Mouse (Mus musculus): ENCODE results near the gene Cstf3. TPM values are rescaled to one million over a fixed set of nuclear protein-coding genes. Genes with fewer than 3 reads are reported as not detected.

The Cstf3 gene
- polyA plus RNA-seq, 1 experiment from 2014 or later = 49.1 TPM

DNA sequence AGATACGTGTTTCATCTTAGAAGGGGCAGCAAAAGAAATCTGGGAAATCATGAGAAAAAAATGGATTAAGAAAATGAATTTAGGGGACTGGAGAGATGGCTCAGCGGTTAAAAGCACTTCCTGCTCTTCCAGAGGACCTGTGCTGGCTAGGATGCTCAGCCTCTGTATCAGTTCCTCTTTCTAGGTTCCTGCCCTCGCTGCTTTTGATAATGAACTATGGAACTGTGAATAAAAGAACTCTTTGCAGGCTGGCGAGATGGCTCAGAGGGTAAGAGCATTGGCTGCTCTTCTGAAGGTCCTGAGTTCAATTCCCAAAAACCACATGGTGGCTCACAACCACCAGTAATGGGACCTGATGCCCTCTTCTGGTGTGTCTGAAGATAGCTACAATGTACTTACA lies 100.4 kb downstream of the Cstf3 start:
- Histone ChIP-seq H3K4me3 (ENCODE audit: low read length) (no peak overlapping the region), H3K9ac (ENCODE audit: low read depth, low read length) (no peak overlapping the region), H3K36me3 (ENCODE audit: control insufficient read depth, insufficient read depth, low read length) (no peaks in the 10 kb centered on the region), H3K4me2 (ENCODE audit: low read depth, low read length) (no peak overlapping the region), H3K27me3 (replicated peaks; ENCODE audit: control insufficient read depth, insufficient read depth, low read length) (no peaks in the 10 kb centered on the region), H3K27ac (ENCODE audit: low read length) (no peak overlapping the region), H3K4me1 (ENCODE audit: control insufficient read depth, insufficient read depth, low read length) (no peaks in the 10 kb centered on the region), H3K9me3 (ENCODE audit: control insufficient read depth, low read length) (no peaks in the 10 kb centered on the region)
- ATAC-seq = no peak
- 84% methylated on average over 4 of the region's 4 CpGs for WGBS

DNA sequence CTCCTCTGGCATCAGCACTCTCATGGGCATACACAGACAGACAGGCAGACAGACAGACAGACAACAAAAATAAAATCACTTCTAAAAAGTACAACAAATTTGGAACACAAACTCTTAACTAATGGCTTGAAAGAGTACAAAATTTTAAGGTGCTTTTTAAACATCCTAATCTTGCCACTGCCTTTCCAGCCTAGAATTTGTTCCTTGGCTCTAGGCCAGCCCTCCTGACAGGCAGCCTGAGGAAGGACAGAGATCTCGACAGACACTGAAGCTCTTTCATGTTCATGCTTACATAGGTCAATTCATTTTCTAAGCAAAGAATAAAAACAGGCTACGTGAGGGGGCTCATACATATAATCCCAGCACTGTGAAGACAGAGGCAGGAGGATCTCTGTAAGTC lies 102.2 kb downstream of the Cstf3 start:
- Histone ChIP-seq H3K4me2 (ENCODE audit: low read depth, low read length) (no peak overlapping the region), H3K4me3 (ENCODE audit: low read length) (no peak overlapping the region), H3K27ac (ENCODE audit: low read length) (no peak overlapping the region), H3K9me3 (ENCODE audit: control insufficient read depth, low read length) (no peaks in the 10 kb centered on the region), H3K27me3 (replicated peaks; ENCODE audit: control insufficient read depth, insufficient read depth, low read length) (no peaks in the 10 kb centered on the region), H3K4me1 (ENCODE audit: control insufficient read depth, insufficient read depth, low read length) (no peaks in the 10 kb centered on the region), H3K9ac (ENCODE audit: low read depth, low read length) (no peak overlapping the region), H3K36me3 (ENCODE audit: control insufficient read depth, insufficient read depth, low read length) (no peaks in the 10 kb centered on the region)
- 40% methylated on average over 2 of the region's 2 CpGs for WGBS
- no peak for ATAC-seq

DNA sequence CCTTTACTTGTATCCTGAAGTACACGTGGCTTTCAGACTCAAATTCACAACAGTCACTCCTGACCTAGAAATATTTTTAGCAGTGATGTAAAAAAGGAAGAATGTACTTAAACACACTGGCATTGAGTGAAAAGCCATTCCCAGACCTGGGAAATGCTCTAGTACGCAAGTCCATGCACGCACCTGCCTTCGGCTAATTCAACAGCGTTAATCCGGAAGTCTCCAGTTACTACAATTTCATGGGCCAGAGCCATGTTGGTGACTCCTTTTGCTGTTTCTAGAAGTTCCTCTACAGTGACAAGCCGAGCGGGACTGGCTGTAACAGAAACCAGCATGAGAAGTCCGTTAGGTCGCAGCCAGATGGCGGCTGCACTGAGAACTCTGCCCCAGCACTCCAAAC lies 109.3 kb downstream of the Cstf3 start:
- no peaks in the 10 kb centered on the region; the same call in 1 of the 2 replicates for H3K36me3 ChIP-seq (ENCODE audit: control insufficient read depth, insufficient read depth, low read length)
- H3K27me3 ChIP-seq (replicated peaks; ENCODE audit: control insufficient read depth, insufficient read depth, low read length) = no peaks in the 10 kb centered on the region
- 87% methylated on average over 11 of the region's 11 CpGs for WGBS
- H3K9me3 ChIP-seq (ENCODE audit: control insufficient read depth, low read length) = no peaks in the 10 kb centered on the region
- no peak overlapping the region for H3K4me3 ChIP-seq (ENCODE audit: low read length)
- no peak overlapping the region for H3K27ac ChIP-seq (ENCODE audit: low read length)
- no peak for ATAC-seq
- no peaks in the 10 kb centered on the region for H3K4me1 ChIP-seq (ENCODE audit: control insufficient read depth, insufficient read depth, low read length)
- no peak overlapping the region for H3K9ac ChIP-seq (ENCODE audit: low read depth, low read length)
- no peak overlapping the region for H3K4me2 ChIP-seq (ENCODE audit: low read depth, low read length)

- no peaks in the 10 kb centered on the region; the same call in 1 of the 2 replicates for H3K36me3 ChIP-seq (ENCODE audit: control insufficient read depth, insufficient read depth, low read length)
- no peaks in the 10 kb centered on the region for H3K9me3 ChIP-seq (ENCODE audit: control insufficient read depth, low read length)
- H3K27me3 ChIP-seq (replicated peaks; ENCODE audit: control insufficient read depth, insufficient read depth, low read length) = no peaks in the 10 kb centered on the region
- H3K4me2 ChIP-seq (ENCODE audit: low read depth, low read length) = no peak overlapping the region
- H3K9ac ChIP-seq (ENCODE audit: low read depth, low read length) = no peak overlapping the region
- H3K4me1 ChIP-seq (ENCODE audit: control insufficient read depth, insufficient read depth, low read length) = 0 out of 2 replicates have a peak, but pooled peaks cover 3% of the 10 kb centered on the region
- no peak overlapping the region for H3K4me3 ChIP-seq (ENCODE audit: low read length)
- ATAC-seq = no peak
- H3K27ac ChIP-seq (ENCODE audit: low read length) = no peak overlapping the region
- 80% methylated on average over 3 of the region's 3 CpGs for WGBS
Measured at GRCm38 (mm10) chr2:104703158-104703557, 112.8 kb downstream of the Cstf3 start.

GRCm38 (mm10) chr2:104704355-104704754 lies 114.0 kb downstream of the Cstf3 start:
- Histone ChIP-seq H3K4me1 (ENCODE audit: control insufficient read depth, insufficient read depth, low read length) (0 out of 2 replicates have a peak, but pooled peaks cover 3% of the 10 kb centered on the region), H3K4me2 (ENCODE audit: low read depth, low read length) (no peak overlapping the region), H3K9ac (ENCODE audit: low read depth, low read length) (no peak overlapping the region), H3K27me3 (replicated peaks; ENCODE audit: control insufficient read depth, insufficient read depth, low read length) (no peaks in the 10 kb centered on the region), H3K9me3 (ENCODE audit: control insufficient read depth, low read length) (no peaks in the 10 kb centered on the region), H3K27ac (ENCODE audit: low read length) (no peak overlapping the region), H3K4me3 (ENCODE audit: low read length) (no peak overlapping the region), H3K36me3 (ENCODE audit: control insufficient read depth, insufficient read depth, low read length) (no peaks in the 10 kb centered on the region; the same call in 1 of the 2 replicates)
- ATAC-seq = peak; percentile 31; the same call in 1 of the 2 replicates
- WGBS = 45% methylated on average over 3 of the region's 3 CpGs

GRCm38 (mm10) chr2:104709786-104710337 lies 119.5 kb downstream of the Cstf3 start:
- Histone ChIP-seq H3K4me3 (ENCODE audit: low read length) (no peak overlapping the region), H3K9ac (ENCODE audit: low read depth, low read length) (no peak overlapping the region), H3K27me3 (replicated peaks; ENCODE audit: control insufficient read depth, insufficient read depth, low read length) (no peaks in the 10 kb centered on the region), H3K27ac (ENCODE audit: low read length) (no peak overlapping the region), H3K36me3 (ENCODE audit: control insufficient read depth, insufficient read depth, low read length) (no peaks in the 10 kb centered on the region), H3K4me2 (ENCODE audit: low read depth, low read length) (no peak overlapping the region), H3K9me3 (ENCODE audit: control insufficient read depth, low read length) (no peaks in the 10 kb centered on the region), H3K4me1 (ENCODE audit: control insufficient read depth, insufficient read depth, low read length) (peaks cover 7% of the 10 kb centered on the region; the same call in 1 of the 2 replicates)
- 57% methylated on average over 6 of the region's 6 CpGs for WGBS
- no peak for ATAC-seq

DNA sequence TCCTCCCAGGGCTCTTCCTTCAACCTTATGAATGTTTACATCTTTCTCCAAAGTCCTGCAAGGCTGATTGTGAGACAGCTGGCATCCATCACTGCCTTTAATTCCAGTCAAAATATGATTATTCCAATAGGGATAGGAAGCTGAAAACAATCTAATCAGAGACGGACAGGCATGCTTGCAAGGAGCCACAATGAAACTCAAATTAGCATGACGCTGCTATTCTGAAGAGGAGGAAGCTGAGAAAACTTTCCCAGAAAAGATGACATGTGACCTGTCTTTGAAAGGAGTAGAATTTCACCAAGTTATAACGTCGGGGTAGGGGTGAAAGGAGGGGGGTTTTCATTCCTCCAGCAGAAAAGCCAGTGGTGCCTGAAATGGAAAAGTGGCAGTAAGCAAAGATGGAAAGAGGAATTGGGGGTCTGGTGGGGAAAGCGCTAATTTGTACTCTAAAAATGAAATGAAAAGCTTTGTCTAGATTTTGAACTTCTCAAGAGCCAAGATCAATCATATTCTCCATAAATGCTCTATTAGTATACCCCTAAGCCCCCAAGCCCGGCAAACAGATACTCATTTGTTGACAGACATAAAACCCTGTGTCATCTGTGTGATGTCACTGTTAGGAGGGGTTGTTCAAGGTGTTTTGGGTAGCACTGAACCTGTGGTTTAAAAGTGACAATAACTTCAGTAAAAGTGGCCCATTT lies 120.5 kb downstream of the Cstf3 start:
- 33% methylated on average over 6 of the region's 6 CpGs for WGBS
- Histone ChIP-seq H3K4me3 (ENCODE audit: low read length) (peak overlapping the region; percentile 81), H3K36me3 (ENCODE audit: control insufficient read depth, insufficient read depth, low read length) (no peaks in the 10 kb centered on the region), H3K4me1 (ENCODE audit: control insufficient read depth, insufficient read depth, low read length) (peaks cover 4% of the 10 kb centered on the region; the same call in 1 of the 2 replicates), H3K27me3 (replicated peaks; ENCODE audit: control insufficient read depth, insufficient read depth, low read length) (no peaks in the 10 kb centered on the region), H3K27ac (ENCODE audit: low read length) (no peak overlapping the region), H3K4me2 (ENCODE audit: low read depth, low read length) (peak overlapping the region; percentile 84), H3K9me3 (ENCODE audit: control insufficient read depth, low read length) (no peaks in the 10 kb centered on the region), H3K9ac (ENCODE audit: low read depth, low read length) (no peak overlapping the region)
- no peak for ATAC-seq

DNA sequence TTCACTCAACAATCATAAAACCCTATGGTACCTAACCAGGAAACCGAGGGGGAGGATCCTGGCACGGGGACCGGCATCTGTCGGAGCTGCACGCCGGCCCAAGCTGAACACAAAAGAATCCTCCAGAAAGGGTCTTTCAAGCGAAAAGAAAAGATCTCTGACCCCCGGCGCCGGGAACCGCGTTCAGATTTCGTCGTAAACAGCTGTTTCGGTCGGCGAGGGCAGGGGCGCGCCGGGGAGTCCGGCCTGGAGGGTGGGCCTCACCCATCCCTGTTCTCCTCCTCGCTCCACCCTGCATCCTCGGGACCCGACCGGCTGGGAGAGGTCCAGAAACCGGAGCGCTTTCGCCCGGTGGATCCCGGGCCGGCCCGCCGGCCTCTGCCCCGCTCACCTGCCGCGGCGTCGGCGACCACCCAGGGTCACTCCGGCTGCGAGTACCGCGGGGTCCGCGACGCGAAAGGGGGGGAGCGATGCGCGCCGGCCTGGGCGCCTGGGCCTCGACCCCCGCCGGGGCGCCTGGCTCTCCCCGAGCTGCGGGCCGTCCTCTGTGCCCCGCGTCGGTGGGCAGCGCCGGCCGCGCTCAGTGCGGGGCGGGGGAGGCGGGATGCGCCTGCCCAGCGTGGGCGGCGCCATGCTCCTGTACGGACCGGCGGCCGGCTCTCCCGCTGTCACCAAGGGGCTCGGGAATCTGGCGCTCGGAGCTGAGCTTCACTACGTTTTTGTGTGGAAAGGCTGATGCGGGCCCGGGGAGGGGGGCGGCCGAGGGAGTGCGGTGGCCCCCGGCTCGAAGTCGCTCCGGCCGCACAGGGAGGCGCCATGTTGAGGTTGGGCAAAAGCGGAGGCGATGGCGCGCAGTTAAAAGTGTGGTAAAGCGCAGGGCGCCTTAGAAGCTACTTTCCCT lies 121.5 kb downstream of the Cstf3 start, which contains the start of gene Tcp11l1:
Tcp11l1 (minus strand) TSS at position 585 of the 901 bp plus-strand sequence.
- Histone ChIP-seq H3K4me1 (ENCODE audit: control insufficient read depth, insufficient read depth, low read length) (peaks cover 4% of the 10 kb centered on the region; the same call in 1 of the 2 replicates), H3K4me2 (ENCODE audit: low read depth, low read length) (peak within 1 kb of the TSS; percentile 84), H3K4me3 (ENCODE audit: low read length) (peak within 1 kb of the TSS; percentile 81), H3K27ac (ENCODE audit: low read length) (peak within 1 kb of the TSS; percentile 73), H3K36me3 (ENCODE audit: control insufficient read depth, insufficient read depth, low read length) (no peaks in the 10 kb centered on the region), H3K27me3 (replicated peaks; ENCODE audit: control insufficient read depth, insufficient read depth, low read length) (no peaks in the 10 kb centered on the region), H3K9me3 (ENCODE audit: control insufficient read depth, low read length) (no peaks in the 10 kb centered on the region), H3K9ac (ENCODE audit: low read depth, low read length) (peak within 1 kb of the TSS; percentile 86)
- under 1% methylated on average over 88 of the region's 99 CpGs for WGBS
- ATAC-seq = peak; percentile 88

DNA sequence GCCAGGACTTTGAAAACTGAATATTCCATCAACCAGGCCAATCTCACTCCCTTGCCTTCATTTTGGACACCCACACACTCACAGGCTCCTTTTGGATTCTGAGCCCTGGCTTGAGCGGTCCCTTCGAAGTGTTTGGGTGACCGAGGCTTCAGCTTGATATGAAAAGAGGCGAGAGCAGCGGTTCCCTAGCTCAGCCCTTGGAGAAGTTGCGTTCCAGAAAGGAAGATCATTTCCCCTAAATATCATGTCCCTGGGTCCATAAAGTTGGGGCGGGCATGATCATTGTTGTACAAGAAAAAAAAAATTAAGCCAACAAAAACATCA lies 122.1 kb downstream of the Cstf3 start:
- peak; percentile 24; the same call in 1 of the 2 replicates for ATAC-seq
- WGBS = 2% methylated on average over 7 of the region's 7 CpGs
- no peaks in the 10 kb centered on the region for H3K9me3 ChIP-seq (ENCODE audit: control insufficient read depth, low read length)
- H3K9ac ChIP-seq (ENCODE audit: low read depth, low read length) = peak overlapping the region; percentile 86
- H3K27me3 ChIP-seq (replicated peaks; ENCODE audit: control insufficient read depth, insufficient read depth, low read length) = no peaks in the 10 kb centered on the region
- H3K4me3 ChIP-seq (ENCODE audit: low read length) = peak overlapping the region; percentile 81
- peak overlapping the region; percentile 84 for H3K4me2 ChIP-seq (ENCODE audit: low read depth, low read length)
- H3K27ac ChIP-seq (ENCODE audit: low read length) = peak overlapping the region; percentile 73
- no peaks in the 10 kb centered on the region for H3K36me3 ChIP-seq (ENCODE audit: control insufficient read depth, insufficient read depth, low read length)
- H3K4me1 ChIP-seq (ENCODE audit: control insufficient read depth, insufficient read depth, low read length) = peaks cover 4% of the 10 kb centered on the region; the same call in 1 of the 2 replicates
